Mouse (Mus musculus): ENCODE data around the gene Pip5k1b.

GRCm38 (mm10) chr19:24517057-24517456 is 38.6 kb downstream of the Pip5k1b start:
- TF ChIP-seq POLR2A (IDR thresholded peaks at IDR 0.05; ENCODE audit: borderline replicate concordance, extremely low read depth, insufficient read depth, insufficient read length, poor library complexity, severe bottlenecking) (no peak), CTCF (IDR thresholded peaks at IDR 0.05; ENCODE audit: borderline replicate concordance, extremely low read depth, insufficient read depth, insufficient read length) (no peak)

All from brain, embryonic 14.5 days (tissue).